Mouse (Mus musculus) layer of hippocampus, adult 11-12 months (tissue): ENCODE measurements around the gene Itga2b.

Experiments
- DNase-seq: peaks from one replicate; pipeline ENCODE4 v3.0.0; 2022; ENCODE audit warnings: low spot score

Gene Itga2b

GRCm38 (mm10) chr11:102435754-102436470 is 34.0 kb downstream of the Itga2b start:
- peak; percentile 36 for DNase-seq

GRCm38 (mm10) chr11:102434816-102435705 is 34.9 kb downstream of the Itga2b start:
- DNase-seq, result no peak

GRCm38 (mm10) chr11:102434406-102434805 is 35.5 kb downstream of the Itga2b start:
- peak; percentile 90 for DNase-seq

- no peak for DNase-seq
Measured at GRCm38 (mm10) chr11:102433866-102434265, 36.1 kb downstream of the Itga2b start.

GRCm38 (mm10) chr11:102432896-102433295 is 37.0 kb downstream of the Itga2b start:
- DNase-seq, result peak; percentile 37

- peak; percentile 46 for DNase-seq
Measured at GRCm38 (mm10) chr11:102432115-102432843, 37.6 kb downstream of the Itga2b start.

- no peak for DNase-seq
Measured at GRCm38 (mm10) chr11:102431728-102432114, 38.2 kb downstream of the Itga2b start.

- DNase-seq, result peak; percentile 87
Measured at GRCm38 (mm10) chr11:102431018-102431645, 38.8 kb downstream of the Itga2b start.

GRCm38 (mm10) chr11:102430121-102431017 is 39.6 kb downstream of the Itga2b start, which contains the start of gene Grn:
Gene Grn (plus strand): TSS chr11:102430315.
- peak; percentile 95 for DNase-seq

GRCm38 (mm10) chr11:102429551-102429950 is 40.4 kb downstream of the Itga2b start:
- DNase-seq, result no peak

GRCm38 (mm10) chr11:102428981-102429540 is 40.9 kb downstream of the Itga2b start:
- DNase-seq, result no peak

GRCm38 (mm10) chr11:102425555-102426316 is 44.2 kb downstream of the Itga2b start:
- DNase-seq, result no peak

- no peak for DNase-seq
Measured at GRCm38 (mm10) chr11:102424666-102425065, 45.3 kb downstream of the Itga2b start.

GRCm38 (mm10) chr11:102421559-102421958 is 48.4 kb downstream of the Itga2b start:
- DNase-seq, result no peak

GRCm38 (mm10) chr11:102418887-102419286 is 51.0 kb downstream of the Itga2b start:
- no peak for DNase-seq

- no peak for DNase-seq
Measured at GRCm38 (mm10) chr11:102417160-102417559, 52.8 kb downstream of the Itga2b start.

GRCm38 (mm10) chr11:102415034-102415802 is 54.7 kb downstream of the Itga2b start:
- DNase-seq, result no peak

- DNase-seq, result no peak
Measured at GRCm38 (mm10) chr11:102413059-102413458, 56.9 kb downstream of the Itga2b start.

- peak; percentile 96 for DNase-seq
Measured at GRCm38 (mm10) chr11:102411704-102412103, 58.2 kb downstream of the Itga2b start.
